Mouse (Mus musculus) intestine, postnatal 0 days (tissue): ENCODE measurements around the gene Kdm6b. TPM values are rescaled to one million over a fixed set of nuclear protein-coding genes. Genes with fewer than 3 reads are reported as not detected.
A peak's percentile ranks its signal among the peaks of the same experiment; 100 is the strongest.

Source experiments
- ATAC-seq: fragments of 200-750 bp; cut with Nextera tagmentation; 2 replicates; pipeline ENCODE4 v1.8.0; 2017; ENCODE audit warnings: mild to moderate bottlenecking, moderate TSS enrichment, moderate library complexity
- H3K27ac ChIP-seq: fragments of 300-500 bp; sonication (generic); 2 replicates; pipeline ENCODE4 v1.5.1; 2014; ENCODE audit warnings: mild to moderate bottlenecking, low read depth, low read length, moderate library complexity
- H3K27me3 ChIP-seq: fragments of 300-500 bp; sonication (generic); replicated peaks from 2 replicates; pipeline ENCODE4 v1.6.1; 2014; ENCODE audit warnings: low read length, mixed read lengths; ENCODE audit not compliant: control insufficient read depth, insufficient read depth
- H3K36me3 ChIP-seq: fragments of 300-500 bp; sonication (generic); 2 replicates; pipeline ENCODE4 v1.6.1; 2014; ENCODE audit warnings: mild to moderate bottlenecking, moderate library complexity; ENCODE audit not compliant: control insufficient read depth, insufficient read depth
- H3K4me1 ChIP-seq: fragments of 300-500 bp; sonication (generic); replicated peaks from 2 replicates; pipeline ENCODE4 v1.6.1; 2014; ENCODE audit warnings: antibody characterized with exemption, low read length, mixed read lengths; ENCODE audit not compliant: control insufficient read depth, insufficient read depth
- H3K4me2 ChIP-seq: fragments of 300-500 bp; sonication (generic); replicated peaks from 2 replicates; pipeline ENCODE4 v1.6.1; 2014; ENCODE audit warnings: low read depth, mild to moderate bottlenecking, moderate library complexity
- H3K4me3 ChIP-seq: fragments of 300-500 bp; sonication (generic); 2 replicates; pipeline ENCODE4 v1.5.1; 2014; ENCODE audit warnings: low read depth, low read length
- H3K9ac ChIP-seq: fragments of 300-500 bp; sonication (generic); 2 replicates; pipeline ENCODE4 v1.6.1; 2014; ENCODE audit warnings: mild to moderate bottlenecking, low read depth, low read length
- H3K9me3 ChIP-seq: fragments of 300-500 bp; sonication (generic); 2 replicates; pipeline ENCODE4 v1.6.1; 2016; ENCODE audit warnings: mixed run types; ENCODE audit not compliant: control insufficient read depth
- CTCF ChIP-seq: sonication (generic); IDR thresholded peaks from 2 replicates; pipeline ENCODE4 v1.5.1; 2016; ENCODE audit warnings: low read depth, mild to moderate bottlenecking, control low read depth, antibody characterized with exemption, moderate library complexity
- WGBS: fragments of 180-500 bp; shearing (Covaris S2); extraction: QIAGEN DNeasy Blood & Tissue Kit; methylation state at CpG from one replicate; pipeline ENCODE4 v1.1.7; 2014; 5-methylcytosine and 5-hydroxymethylcytosine counted together
- polyA plus RNA-seq: library from polyadenylated mRNA; unstranded; fragments of >200 nt; fragmentation: Nextera tagmentation; extraction: Ambion mirVana; gene quantifications from 2 replicates; pipeline ENCODE4 v1.2.1, GENCODE M21; 2015

The Kdm6b gene
- polyA plus RNA-seq, 1 experiment from 2014 or later: 18.2 TPM

DNA sequence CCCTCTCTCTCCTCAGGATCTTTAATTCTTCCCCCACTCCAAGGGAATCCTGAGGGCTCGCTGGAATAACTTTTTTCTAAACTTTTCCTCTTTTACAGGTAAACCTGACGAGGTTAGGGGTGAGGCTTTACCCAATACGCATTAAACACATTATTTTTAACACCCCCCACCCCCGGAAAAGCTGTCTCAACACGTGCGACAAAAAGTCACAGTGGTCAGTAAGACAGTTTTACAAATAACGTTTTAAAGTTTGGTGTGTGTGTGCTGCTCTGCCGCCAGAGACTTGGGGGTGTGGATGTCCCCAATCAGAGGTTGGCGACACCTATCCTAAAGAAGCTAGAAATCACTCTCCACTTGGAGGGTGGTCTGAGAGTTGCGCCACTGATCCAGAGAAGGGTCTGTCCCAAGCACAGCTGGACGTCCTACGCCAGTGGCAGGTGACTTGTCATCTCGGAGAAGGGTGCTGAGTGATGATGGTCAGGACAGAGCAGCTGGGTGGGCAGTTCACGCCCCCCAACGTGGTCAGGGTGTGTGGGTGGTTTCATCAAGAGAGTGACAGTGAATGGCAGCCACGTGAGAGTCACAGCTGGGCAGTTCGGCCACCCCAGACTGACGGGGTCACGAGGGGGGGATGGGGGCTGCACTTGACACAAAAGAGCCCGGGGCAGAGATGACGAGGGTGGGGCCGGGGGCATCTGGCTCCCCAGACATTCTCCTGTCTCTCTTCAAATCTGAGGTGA lies 45.7 kb downstream of the Kdm6b start:
- H3K4me3 ChIP-seq: peak overlapping the region; percentile 96
- no peaks in the 10 kb centered on the region for H3K27me3 ChIP-seq
- H3K36me3 ChIP-seq: peaks cover 3% of the 10 kb centered on the region; the same call in 1 of the 2 replicates
- no peaks in the 10 kb centered on the region for H3K9me3 ChIP-seq
- no peak for TF ChIP-seq CTCF
- H3K4me1 ChIP-seq: peaks cover 29% of the 10 kb centered on the region
- WGBS: 1% methylated on average over 22 of the region's 22 CpGs
- H3K4me2 ChIP-seq: peak overlapping the region; percentile 95
- peak overlapping the region; percentile 99 for H3K27ac ChIP-seq
- no peak for ATAC-seq
- peak overlapping the region; percentile 97 for H3K9ac ChIP-seq

DNA sequence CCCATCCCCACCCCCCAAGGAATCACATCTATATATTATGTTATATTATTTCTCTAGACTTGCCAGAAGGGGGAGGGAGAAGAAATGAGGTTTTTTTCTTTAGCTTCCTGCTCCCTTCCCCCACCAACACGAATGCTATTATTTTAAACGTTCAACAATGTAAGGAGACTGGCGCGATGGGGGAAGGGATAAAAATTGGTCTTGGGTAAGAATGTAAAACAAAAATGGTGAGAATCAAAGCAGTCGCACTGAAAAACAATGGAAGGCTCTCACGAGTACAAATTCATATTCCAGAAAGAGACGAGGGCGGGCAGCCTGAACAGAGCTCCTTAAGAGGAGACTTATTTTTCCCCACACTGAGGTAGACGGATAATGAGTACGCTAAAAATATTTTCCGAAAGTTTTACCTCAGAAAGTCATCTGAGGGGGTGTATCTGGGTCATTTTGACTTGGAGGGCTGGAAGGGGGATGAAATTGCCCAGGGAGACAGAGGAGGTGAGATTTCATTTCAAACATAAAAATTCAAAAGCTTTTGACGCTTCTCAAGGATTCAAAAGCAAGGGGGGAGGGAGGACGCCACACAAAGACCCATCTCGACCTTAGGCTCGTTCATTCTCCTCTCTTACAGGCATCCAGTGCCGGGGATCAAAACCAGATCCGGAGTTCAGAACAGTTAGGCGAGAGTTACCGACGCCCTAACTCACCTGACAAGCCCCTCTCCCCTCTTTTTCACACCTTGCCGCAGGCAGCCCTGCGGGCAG lies 46.4 kb downstream of the Kdm6b start:
- Histone ChIP-seq H3K9ac (peak overlapping the region; percentile 97), H3K27me3 (no peaks in the 10 kb centered on the region), H3K36me3 (peaks cover 5% of the 10 kb centered on the region), H3K4me2 (peak overlapping the region; percentile 95), H3K4me1 (peaks cover 29% of the 10 kb centered on the region), H3K4me3 (peak overlapping the region; percentile 96), H3K27ac (peak overlapping the region; percentile 99), H3K9me3 (no peaks in the 10 kb centered on the region)
- ATAC-seq: no peak
- TF ChIP-seq CTCF: peak; percentile 12; the same call in 1 of the 2 replicates
- WGBS: under 1% methylated on average over 22 of the region's 22 CpGs

DNA sequence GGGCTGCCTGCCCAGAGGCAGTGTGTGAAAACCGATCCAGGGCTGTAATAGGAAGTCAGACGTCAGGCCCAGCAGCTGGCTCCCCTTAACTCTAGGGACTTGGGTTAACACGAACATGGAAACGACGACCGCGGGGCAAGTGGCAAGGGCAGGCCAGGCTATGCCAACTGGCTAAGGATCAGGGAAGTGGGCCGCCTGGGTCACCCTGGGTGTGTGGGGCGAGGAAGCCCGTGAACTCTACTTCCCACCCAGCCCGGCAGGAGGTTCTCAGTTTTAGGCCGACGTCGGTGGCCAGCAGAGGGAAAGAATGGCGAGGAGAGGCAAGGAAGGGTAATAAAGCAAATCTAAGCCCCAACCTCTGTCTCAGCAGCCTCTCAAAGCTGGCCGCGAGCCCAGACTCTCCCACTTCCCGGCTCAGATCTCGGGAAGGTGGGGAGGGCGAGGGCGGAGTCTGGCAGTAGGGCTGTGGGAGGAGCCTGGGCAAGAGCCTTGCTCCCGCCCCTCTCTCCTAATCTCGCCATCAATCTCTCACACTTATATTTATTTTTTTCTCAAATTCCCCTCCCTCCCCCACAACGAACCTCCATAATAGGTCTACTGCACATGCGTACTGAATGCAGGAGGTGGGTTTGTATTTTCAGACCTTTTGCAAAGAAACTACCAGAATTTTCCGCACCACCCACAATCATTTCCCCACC lies 47.2 kb downstream of the Kdm6b start:
- peaks cover 24% of the 10 kb centered on the region for H3K4me1 ChIP-seq
- peak overlapping the region; percentile 96 for H3K4me3 ChIP-seq
- ATAC-seq: peak; percentile 75
- WGBS: under 1% methylated on average over 26 of the region's 26 CpGs
- H3K36me3 ChIP-seq: peaks cover 12% of the 10 kb centered on the region
- TF ChIP-seq CTCF: peak; percentile 46
- peak overlapping the region; percentile 99 for H3K27ac ChIP-seq
- H3K9ac ChIP-seq: peak overlapping the region; percentile 63
- H3K9me3 ChIP-seq: no peaks in the 10 kb centered on the region
- H3K27me3 ChIP-seq: no peaks in the 10 kb centered on the region
- H3K4me2 ChIP-seq: peak overlapping the region; percentile 95

DNA sequence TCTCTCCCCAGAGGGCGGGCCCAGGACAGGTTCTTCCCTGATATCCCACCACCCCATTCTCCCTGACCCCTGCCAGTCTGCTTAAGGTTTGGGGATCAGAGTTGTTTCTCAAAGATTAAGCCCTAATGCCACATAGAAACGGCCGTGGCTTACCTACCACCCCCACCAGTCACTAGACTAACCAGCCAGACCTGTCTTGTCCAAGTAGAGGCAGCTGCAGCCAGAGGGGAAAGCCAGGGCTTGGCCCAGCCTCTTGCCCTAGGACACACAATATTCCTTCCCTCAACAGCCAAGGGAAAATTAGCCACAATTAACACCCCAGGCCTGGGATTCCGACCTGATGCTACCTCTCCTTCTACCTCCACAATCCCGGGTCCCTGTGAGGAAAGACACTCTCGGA lies 47.8 kb downstream of the Kdm6b start:
- 16% methylated on average over 6 of the region's 6 CpGs for WGBS
- Histone ChIP-seq H3K36me3 (peaks cover 18% of the 10 kb centered on the region), H3K27ac (peak overlapping the region; percentile 99), H3K4me1 (peaks cover 22% of the 10 kb centered on the region), H3K4me3 (peak overlapping the region; percentile 96), H3K9me3 (no peaks in the 10 kb centered on the region), H3K4me2 (peak overlapping the region; percentile 95), H3K27me3 (no peaks in the 10 kb centered on the region), H3K9ac (peak overlapping the region; percentile 63)
- no peak for TF ChIP-seq CTCF
- no peak for ATAC-seq

DNA sequence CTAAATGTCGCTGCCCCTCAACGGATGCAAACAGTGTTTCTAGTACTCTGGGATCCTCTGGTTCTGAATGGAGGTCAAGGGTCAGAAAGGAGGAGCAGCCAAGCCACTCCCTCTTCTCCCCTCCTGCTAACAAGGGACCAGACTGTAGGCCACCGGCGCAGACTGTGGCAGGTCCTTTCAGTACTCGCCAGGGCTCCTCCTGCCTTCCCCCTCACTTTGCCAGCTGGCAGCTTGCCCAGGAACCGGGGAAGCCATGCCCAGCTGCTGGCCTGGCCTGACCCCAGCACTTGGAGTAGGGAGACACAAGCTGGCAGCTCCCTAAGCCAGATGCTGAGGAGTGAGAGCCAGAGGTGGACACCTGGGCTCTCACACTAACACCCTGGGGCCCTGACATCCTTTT lies 48.6 kb downstream of the Kdm6b start:
- no peaks in the 10 kb centered on the region for H3K27me3 ChIP-seq
- peak overlapping the region; percentile 95 for H3K4me2 ChIP-seq
- peak overlapping the region; percentile 99 for H3K27ac ChIP-seq
- H3K9ac ChIP-seq: 0 out of 2 replicates have a peak overlapping the region, but pooled peaks have one; percentile 12
- peak; percentile 69 for ATAC-seq
- TF ChIP-seq CTCF: peak; percentile 15; the same call in 1 of the 2 replicates
- no peaks in the 10 kb centered on the region for H3K9me3 ChIP-seq
- peaks cover 26% of the 10 kb centered on the region for H3K36me3 ChIP-seq
- H3K4me1 ChIP-seq: peaks cover 22% of the 10 kb centered on the region
- 5% methylated on average over 6 of the region's 6 CpGs for WGBS
- no peak overlapping the region for H3K4me3 ChIP-seq

DNA sequence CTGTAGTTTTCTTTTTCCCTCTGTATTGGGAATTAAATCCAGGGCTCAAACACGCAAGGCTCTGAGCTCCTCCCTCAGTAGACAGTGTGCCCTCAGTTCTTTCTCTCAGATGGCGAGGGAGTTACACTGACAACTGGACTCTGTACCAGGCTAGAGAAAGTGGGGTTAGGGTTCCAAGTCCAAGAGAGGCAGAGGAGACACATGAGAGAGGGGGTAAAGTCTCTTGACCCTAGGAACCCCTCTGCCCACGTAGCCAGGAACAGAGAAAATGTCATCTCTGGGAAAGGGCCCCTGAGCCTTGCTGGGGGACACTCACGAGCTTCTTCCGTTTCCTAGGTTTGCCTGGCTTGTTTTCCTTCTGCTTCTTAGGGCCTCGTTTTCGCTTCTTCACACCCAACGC lies 49.1 kb downstream of the Kdm6b start:
- Histone ChIP-seq H3K9ac (0 out of 2 replicates have a peak overlapping the region, but pooled peaks have one; percentile 12), H3K4me2 (peak overlapping the region; percentile 95), H3K36me3 (peaks cover 31% of the 10 kb centered on the region), H3K4me3 (0 out of 2 replicates have a peak overlapping the region, but pooled peaks have one; percentile 12), H3K9me3 (no peaks in the 10 kb centered on the region), H3K27ac (peak overlapping the region; percentile 99), H3K27me3 (no peaks in the 10 kb centered on the region), H3K4me1 (peaks cover 22% of the 10 kb centered on the region)
- WGBS: 23% methylated on average over 8 of the region's 8 CpGs
- ATAC-seq: peak; percentile 41
- TF ChIP-seq CTCF: no peak
